Mouse (Mus musculus): ENCODE measurements around the gene Pln. TPM values are rescaled to one million over a fixed set of nuclear protein-coding genes. Genes with fewer than 3 reads are reported as not detected.

The Pln gene
- polyA plus RNA-seq, 1 experiment from 2014 or later: 2.4 TPM

DNA sequence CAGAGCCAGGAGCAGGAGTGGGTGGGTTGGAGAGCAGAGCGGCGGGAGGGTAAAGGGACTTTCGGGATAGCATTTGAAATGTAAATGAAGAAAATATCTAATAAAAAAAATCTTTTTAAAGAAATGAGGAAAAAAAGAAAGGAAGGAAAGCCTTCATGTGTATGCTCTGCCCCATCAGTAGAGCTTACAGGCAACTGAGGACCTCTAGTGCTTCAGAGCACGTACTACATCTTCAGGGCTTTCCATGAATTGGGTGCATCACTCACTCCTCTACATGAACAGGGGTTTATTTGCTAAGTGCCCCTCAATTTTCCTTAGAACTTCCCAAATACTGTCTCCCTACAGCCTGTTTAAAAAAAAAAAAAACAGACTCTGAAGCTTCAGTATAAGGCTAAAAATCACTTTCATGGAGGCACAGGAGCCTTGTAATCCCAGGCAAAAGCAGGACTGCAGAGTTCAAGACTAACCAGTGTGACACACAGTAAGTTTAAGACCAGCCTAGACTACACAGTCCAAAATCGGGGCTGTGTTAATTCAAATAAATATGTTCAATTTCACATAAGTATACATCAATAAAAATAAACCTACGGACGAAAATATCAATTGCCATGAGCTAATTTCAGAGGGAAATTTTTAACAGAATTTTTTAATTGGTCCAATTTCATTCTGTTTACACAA, 4.0 kb downstream of the Pln start:
- Histone ChIP-seq H3K4me2 (no peak overlapping the region), H3K27me3 (no peaks in the 10 kb centered on the region), H3K36me3 (no peaks in the 10 kb centered on the region), H3K27ac (no peak overlapping the region), H3K4me3 (replicated peaks) (no peak overlapping the region), H3K4me1 (replicated peaks) (peaks cover 4% of the 10 kb centered on the region; the same call in 1 of the 2 replicates), H3K9me3 (no peaks in the 10 kb centered on the region), H3K9ac (replicated peaks) (no peak overlapping the region)
- WGBS: 78% methylated on average over 7 of the region's 7 CpGs
- no peak for ATAC-seq (ENCODE audit: insufficient number of reproducible peaks, insufficient read depth, low FRiP score, low TSS enrichment, low read depth)

DNA sequence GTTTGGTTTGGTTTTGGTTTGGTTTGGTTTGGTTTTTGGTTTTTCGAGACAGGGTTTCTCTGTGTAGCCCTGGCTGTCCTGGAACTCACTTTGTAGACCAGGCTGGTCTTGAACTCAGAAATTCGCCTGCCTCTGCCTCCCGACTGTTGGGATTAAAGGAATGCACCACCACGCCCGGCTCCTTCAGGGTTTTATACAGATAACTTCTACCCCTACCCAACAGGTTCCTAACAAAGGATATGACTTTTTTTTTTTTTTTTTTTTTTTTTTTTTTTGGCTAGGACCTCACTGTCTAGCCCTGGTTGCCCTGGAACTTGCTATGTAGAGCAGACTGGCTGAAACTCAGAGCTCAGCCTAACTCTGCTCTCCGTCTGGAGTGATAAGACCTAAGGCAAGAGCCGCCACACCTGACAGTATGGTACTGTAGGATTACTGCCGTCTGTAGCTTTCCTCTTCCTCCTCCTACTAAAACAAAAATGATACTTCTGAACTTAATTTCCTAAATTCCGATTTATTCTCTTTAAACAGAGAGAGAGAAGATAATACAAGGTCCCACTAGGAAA, 4.8 kb downstream of the Pln start:
- H3K27ac ChIP-seq: no peak overlapping the region
- no peak overlapping the region for H3K4me2 ChIP-seq
- H3K4me1 ChIP-seq (replicated peaks): peaks cover 4% of the 10 kb centered on the region; the same call in 1 of the 2 replicates
- ATAC-seq (ENCODE audit: insufficient number of reproducible peaks, insufficient read depth, low FRiP score, low TSS enrichment, low read depth): no peak
- H3K9ac ChIP-seq (replicated peaks): no peak overlapping the region
- H3K27me3 ChIP-seq: no peaks in the 10 kb centered on the region
- no peak overlapping the region for H3K4me3 ChIP-seq (replicated peaks)
- 89% methylated on average over 9 of the region's 9 CpGs for WGBS
- 0 out of 2 replicates have a peak, but pooled peaks cover 3% of the 10 kb centered on the region for H3K36me3 ChIP-seq
- H3K9me3 ChIP-seq: no peaks in the 10 kb centered on the region

DNA sequence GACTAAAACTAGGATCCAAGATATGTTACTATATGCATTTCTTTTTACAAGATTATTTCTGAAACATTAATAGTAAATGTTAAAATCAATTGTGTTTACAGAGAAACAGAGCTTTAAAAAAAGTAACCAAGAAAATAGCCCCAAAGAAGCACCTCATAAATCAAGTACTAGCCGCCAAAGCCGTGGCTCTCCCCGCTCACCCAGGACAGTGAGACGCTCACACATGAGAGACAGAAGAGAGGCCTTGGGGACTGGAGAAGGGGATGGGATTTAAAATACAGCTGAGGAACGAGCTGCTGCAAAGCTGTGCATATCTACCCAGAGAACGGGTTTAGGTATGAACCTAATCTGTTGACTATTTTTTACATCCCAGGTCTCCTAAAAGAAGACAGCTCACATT, 5.9 kb downstream of the Pln start:
- Histone ChIP-seq H3K9me3 (no peaks in the 10 kb centered on the region), H3K4me3 (replicated peaks) (no peak overlapping the region), H3K4me1 (replicated peaks) (peaks cover 4% of the 10 kb centered on the region; the same call in 1 of the 2 replicates), H3K4me2 (no peak overlapping the region), H3K27ac (no peak overlapping the region), H3K27me3 (no peaks in the 10 kb centered on the region), H3K9ac (replicated peaks) (no peak overlapping the region), H3K36me3 (0 out of 2 replicates have a peak, but pooled peaks cover 3% of the 10 kb centered on the region)
- 41% methylated on average over 6 of the region's 6 CpGs for WGBS
- no peak for ATAC-seq (ENCODE audit: insufficient number of reproducible peaks, insufficient read depth, low FRiP score, low TSS enrichment, low read depth)

DNA sequence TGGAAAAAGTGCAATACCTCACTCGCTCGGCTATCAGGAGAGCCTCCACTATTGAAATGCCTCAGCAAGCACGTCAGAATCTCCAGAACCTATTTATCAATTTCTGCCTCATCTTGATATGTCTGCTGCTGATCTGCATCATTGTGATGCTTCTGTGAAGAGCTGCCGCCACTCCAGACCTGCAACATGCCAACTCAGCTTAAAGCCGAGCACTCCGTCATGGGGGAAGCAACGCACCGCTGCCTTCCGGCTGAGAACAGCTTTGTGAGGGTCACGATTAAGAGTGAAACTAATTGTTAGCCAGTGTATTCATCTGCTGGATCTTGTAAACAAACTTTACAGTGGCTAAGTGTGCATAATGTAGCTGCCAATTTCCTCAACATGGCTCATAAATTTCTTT, 6.4 kb downstream of the Pln start:
- Histone ChIP-seq H3K4me1 (replicated peaks) (peaks cover 4% of the 10 kb centered on the region; the same call in 1 of the 2 replicates), H3K27me3 (no peaks in the 10 kb centered on the region), H3K27ac (no peak overlapping the region), H3K4me3 (replicated peaks) (no peak overlapping the region), H3K4me2 (no peak overlapping the region), H3K9ac (replicated peaks) (no peak overlapping the region), H3K36me3 (0 out of 2 replicates have a peak, but pooled peaks cover 8% of the 10 kb centered on the region), H3K9me3 (no peaks in the 10 kb centered on the region)
- WGBS: 71% methylated on average over 10 of the region's 10 CpGs
- no peak for ATAC-seq (ENCODE audit: insufficient number of reproducible peaks, insufficient read depth, low FRiP score, low TSS enrichment, low read depth)

DNA sequence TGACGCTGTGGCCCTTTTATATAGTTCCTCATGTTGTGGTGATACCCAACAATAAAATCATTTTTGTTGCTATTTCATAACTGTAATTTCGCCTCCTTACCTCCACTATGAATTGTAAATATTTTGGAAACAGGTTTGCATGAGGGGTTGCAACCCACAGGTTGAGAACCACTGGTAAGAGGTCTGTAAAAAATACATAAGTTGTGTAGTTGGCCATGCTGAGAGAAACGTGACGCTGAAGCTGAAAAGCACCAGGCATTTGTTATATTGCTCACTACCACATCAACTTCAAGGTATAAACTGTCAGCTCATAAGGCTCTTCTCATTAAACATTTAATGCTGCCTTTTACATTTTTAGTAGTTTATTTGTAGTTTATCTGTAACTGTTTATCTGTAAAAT, 8.0 kb downstream of the Pln start:
- H3K27me3 ChIP-seq: no peaks in the 10 kb centered on the region
- H3K27ac ChIP-seq: no peak overlapping the region
- H3K4me2 ChIP-seq: no peak overlapping the region
- 81% methylated on average over 4 of the region's 4 CpGs for WGBS
- H3K9me3 ChIP-seq: no peaks in the 10 kb centered on the region
- ATAC-seq (ENCODE audit: insufficient number of reproducible peaks, insufficient read depth, low FRiP score, low TSS enrichment, low read depth): no peak
- no peak overlapping the region for H3K4me3 ChIP-seq (replicated peaks)
- 0 out of 2 replicates have a peak, but pooled peaks cover 10% of the 10 kb centered on the region for H3K36me3 ChIP-seq
- peaks cover 11% of the 10 kb centered on the region for H3K4me1 ChIP-seq (replicated peaks)
- no peak overlapping the region for H3K9ac ChIP-seq (replicated peaks)

DNA sequence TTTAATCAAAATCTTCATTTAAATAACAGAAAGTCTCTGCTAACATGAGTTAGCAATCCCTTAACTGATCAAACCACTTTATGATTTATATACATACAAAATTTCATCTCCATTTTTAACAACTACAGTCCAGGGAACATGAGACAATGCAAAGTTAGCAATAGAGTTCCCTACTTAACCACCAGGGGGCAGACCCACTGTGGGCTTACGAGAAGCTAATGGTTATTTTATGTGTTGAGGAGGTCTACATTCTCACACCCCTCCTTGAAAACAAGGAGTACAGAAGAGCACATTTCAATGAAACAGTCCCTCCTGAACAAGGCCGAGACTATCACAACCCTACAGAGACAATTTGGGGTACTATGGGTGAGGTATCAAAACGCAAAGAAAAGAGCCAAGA, 9.0 kb downstream of the Pln start:
- Histone ChIP-seq H3K4me2 (no peak overlapping the region), H3K9ac (replicated peaks) (no peak overlapping the region), H3K27ac (no peak overlapping the region), H3K4me1 (replicated peaks) (peaks cover 18% of the 10 kb centered on the region), H3K9me3 (no peaks in the 10 kb centered on the region), H3K36me3 (0 out of 2 replicates have a peak, but pooled peaks cover 10% of the 10 kb centered on the region), H3K27me3 (no peaks in the 10 kb centered on the region), H3K4me3 (replicated peaks) (no peak overlapping the region)
- 55% methylated on average over 3 of the region's 3 CpGs for WGBS
- ATAC-seq (ENCODE audit: insufficient number of reproducible peaks, insufficient read depth, low FRiP score, low TSS enrichment, low read depth): no peak

DNA sequence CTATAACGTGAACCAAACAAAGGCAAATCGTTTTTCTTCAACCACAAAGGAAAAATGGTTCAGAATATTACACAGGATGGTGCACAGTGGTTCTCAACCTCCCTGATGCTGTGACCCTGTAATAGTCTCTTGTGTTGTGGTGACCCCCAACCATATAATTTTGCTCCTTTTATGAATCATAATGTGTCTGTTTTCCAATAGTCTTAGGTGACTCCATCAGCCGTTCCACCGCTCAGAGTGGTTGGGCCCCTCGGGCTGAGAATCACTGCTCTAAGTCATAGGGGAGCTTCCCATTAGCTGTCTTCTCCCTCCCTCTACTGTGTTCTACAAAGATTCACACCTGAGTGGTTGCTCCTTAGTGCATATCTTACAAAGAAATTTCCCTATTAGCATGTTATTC, 9.4 kb downstream of the Pln start:
- no peaks in the 10 kb centered on the region for H3K27me3 ChIP-seq
- H3K4me1 ChIP-seq (replicated peaks): peaks cover 18% of the 10 kb centered on the region
- WGBS: 88% methylated on average over 5 of the region's 5 CpGs
- H3K27ac ChIP-seq: no peak overlapping the region
- H3K4me2 ChIP-seq: no peak overlapping the region
- no peak overlapping the region for H3K4me3 ChIP-seq (replicated peaks)
- no peaks in the 10 kb centered on the region for H3K9me3 ChIP-seq
- no peak for ATAC-seq (ENCODE audit: insufficient number of reproducible peaks, insufficient read depth, low FRiP score, low TSS enrichment, low read depth)
- H3K9ac ChIP-seq (replicated peaks): no peak overlapping the region
- H3K36me3 ChIP-seq: 0 out of 2 replicates have a peak, but pooled peaks cover 10% of the 10 kb centered on the region

DNA sequence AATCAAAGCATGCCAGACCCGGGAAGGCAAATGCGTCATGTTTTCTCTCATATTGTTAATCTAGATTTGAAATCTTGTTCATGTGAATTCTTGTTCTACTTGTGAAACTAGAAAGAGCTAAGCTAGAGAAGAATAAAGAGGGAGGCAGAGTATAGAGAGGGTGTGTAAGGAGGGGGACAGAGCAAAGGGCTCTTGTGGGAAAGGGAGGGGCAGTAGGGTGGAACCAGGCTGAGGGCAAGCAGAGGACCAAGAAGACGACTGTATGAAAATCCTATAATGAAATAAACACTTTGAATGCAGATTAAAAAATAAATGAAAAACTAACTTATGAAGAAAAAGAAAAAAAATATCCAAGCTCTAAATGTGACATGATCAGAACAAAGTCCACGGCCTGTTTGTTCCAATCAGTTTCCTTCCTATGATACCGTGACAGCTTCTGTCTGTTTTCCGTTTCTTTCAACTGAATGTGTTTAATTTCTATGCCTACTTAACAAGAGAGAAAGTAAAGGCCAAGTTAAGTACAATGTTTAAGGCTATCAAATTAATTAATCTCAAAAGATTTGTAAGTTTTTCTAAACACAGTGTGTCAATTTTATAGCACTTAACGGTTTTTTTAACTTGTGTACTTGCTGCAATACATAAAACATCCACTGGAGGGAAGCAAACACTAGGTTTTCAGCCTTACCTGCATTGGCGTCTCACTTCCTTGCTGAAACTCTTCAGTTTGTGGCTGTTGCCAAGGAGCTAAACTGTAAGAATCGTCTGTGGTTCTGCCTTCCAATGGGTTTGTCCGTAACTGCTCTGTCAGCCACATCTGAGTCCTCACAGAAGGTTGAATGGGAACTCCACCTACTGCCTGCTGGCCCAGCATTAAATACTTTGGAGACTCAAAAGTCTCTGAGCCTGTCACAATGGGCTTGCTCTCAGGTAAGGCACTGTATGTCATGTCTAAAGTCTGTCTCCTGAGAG, 10.6 kb downstream of the Pln start:
- peak; percentile 63; the same call in 1 of the 2 replicates for ATAC-seq (ENCODE audit: insufficient number of reproducible peaks, insufficient read depth, low FRiP score, low TSS enrichment, low read depth)
- H3K9ac ChIP-seq (replicated peaks): no peak overlapping the region
- H3K27ac ChIP-seq: no peak overlapping the region
- 0 out of 2 replicates have a peak, but pooled peaks cover 10% of the 10 kb centered on the region for H3K36me3 ChIP-seq
- no peaks in the 10 kb centered on the region for H3K27me3 ChIP-seq
- H3K4me2 ChIP-seq: no peak overlapping the region
- H3K9me3 ChIP-seq: no peaks in the 10 kb centered on the region
- no peak overlapping the region for H3K4me3 ChIP-seq (replicated peaks)
- WGBS: 58% methylated on average over 10 of the region's 10 CpGs
- H3K4me1 ChIP-seq (replicated peaks): peaks cover 18% of the 10 kb centered on the region

DNA sequence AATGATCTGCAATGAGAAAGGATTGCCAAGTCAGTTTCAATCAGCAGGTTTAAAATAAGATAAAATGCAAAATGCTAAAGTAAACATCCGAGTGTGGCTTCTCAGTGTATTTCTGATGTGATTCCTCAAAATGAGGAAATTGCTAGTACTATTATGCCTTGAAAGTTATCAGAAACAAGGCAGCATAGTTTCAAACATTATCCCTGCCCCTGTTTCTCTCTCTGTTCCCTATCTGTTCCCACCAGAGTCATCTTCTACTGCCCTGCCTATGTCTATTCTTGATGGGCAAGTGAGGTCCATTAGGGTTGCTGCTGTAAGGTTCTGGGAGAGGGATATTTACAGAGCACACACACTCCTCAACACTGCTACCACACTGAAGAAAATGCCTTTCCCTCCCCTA, 11.8 kb downstream of the Pln start:
- peaks cover 14% of the 10 kb centered on the region for H3K4me1 ChIP-seq (replicated peaks)
- no peak overlapping the region for H3K9ac ChIP-seq (replicated peaks)
- no peak overlapping the region for H3K27ac ChIP-seq
- no peak overlapping the region for H3K4me3 ChIP-seq (replicated peaks)
- H3K9me3 ChIP-seq: no peaks in the 10 kb centered on the region
- WGBS: 86% methylated on average over 1 of the region's 1 CpGs
- H3K27me3 ChIP-seq: no peaks in the 10 kb centered on the region
- H3K4me2 ChIP-seq: no peak overlapping the region
- no peak for ATAC-seq (ENCODE audit: insufficient number of reproducible peaks, insufficient read depth, low FRiP score, low TSS enrichment, low read depth)
- H3K36me3 ChIP-seq: 0 out of 2 replicates have a peak, but pooled peaks cover 10% of the 10 kb centered on the region

DNA sequence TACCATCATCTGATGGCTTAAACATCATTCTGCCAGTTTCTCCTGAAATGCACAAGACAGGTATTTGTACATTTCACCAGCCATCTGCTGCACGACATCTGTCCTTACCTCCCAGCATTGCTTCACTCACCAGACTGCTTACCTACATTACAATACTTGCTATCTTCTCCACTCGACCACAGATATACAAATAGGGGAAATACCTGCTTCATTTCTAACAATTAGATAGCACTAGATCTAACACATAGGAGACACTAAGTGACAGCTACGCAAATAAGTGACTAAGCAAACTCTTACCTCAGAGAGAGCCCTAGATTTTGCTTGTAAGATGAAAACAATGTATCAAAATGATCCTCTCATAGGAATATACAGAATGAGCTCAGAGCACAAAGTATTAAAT, 16.2 kb downstream of the Pln start:
- H3K4me2 ChIP-seq: no peak overlapping the region
- H3K36me3 ChIP-seq: peaks cover 27% of the 10 kb centered on the region
- H3K4me1 ChIP-seq (replicated peaks): peaks cover 14% of the 10 kb centered on the region
- H3K27ac ChIP-seq: no peak overlapping the region
- no peak overlapping the region for H3K9ac ChIP-seq (replicated peaks)
- H3K4me3 ChIP-seq (replicated peaks): no peak overlapping the region
- 81% methylated on average over 3 of the region's 3 CpGs for WGBS
- H3K9me3 ChIP-seq: no peaks in the 10 kb centered on the region
- no peak for ATAC-seq (ENCODE audit: insufficient number of reproducible peaks, insufficient read depth, low FRiP score, low TSS enrichment, low read depth)
- H3K27me3 ChIP-seq: no peaks in the 10 kb centered on the region

DNA sequence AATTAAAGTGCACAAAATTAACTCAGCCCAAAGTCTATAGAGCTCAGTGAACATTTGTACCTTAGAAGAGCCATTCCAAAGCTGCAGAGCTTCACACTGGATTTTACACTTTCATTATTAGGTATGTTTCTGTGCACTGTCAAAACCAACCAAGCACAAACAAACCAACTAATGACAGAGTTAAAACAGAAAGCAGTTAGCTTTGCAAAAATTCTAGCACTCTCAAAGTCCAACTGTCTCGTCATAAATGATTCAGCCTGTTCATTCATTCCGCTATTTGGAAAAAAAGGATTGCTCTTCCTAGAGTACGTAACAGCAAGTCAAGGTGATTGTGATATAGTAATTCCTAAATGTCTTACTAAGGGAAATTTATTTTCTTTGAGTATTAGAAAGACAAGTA, 21.5 kb downstream of the Pln start:
- Histone ChIP-seq H3K9me3 (no peaks in the 10 kb centered on the region), H3K9ac (replicated peaks) (no peak overlapping the region), H3K27ac (no peak overlapping the region), H3K36me3 (peaks cover 28% of the 10 kb centered on the region), H3K27me3 (no peaks in the 10 kb centered on the region), H3K4me1 (replicated peaks) (no peaks in the 10 kb centered on the region), H3K4me2 (no peak overlapping the region), H3K4me3 (replicated peaks) (no peak overlapping the region)
- 91% methylated on average over 3 of the region's 3 CpGs for WGBS
- no peak for ATAC-seq (ENCODE audit: insufficient number of reproducible peaks, insufficient read depth, low FRiP score, low TSS enrichment, low read depth)

Data from limb, embryonic 12.5 days (tissue).